Mouse (Mus musculus) hindbrain, embryonic 12.5 days (tissue): ENCODE measurements at regions not wholly inside any gene's neighbourhood (a gene's known extent, or its start where the extent isn't known, plus 50 kb on each side); places are given as distances from the start of the nearest gene placed in this dataset.

Source experiments
- ATAC-seq: fragments of 200-750 bp; cut with Nextera tagmentation; 2 replicates; pipeline ENCODE4 v1.8.0; 2017; ENCODE audit warnings: moderate TSS enrichment; ENCODE audit not compliant: low FRiP score
- H3K27ac ChIP-seq: fragments of 300-500 bp; sonication (generic); 2 replicates; pipeline ENCODE4 v1.5.1; 2016; ENCODE audit warnings: mild to moderate bottlenecking
- H3K27me3 ChIP-seq: fragments of 300-500 bp; sonication (generic); 2 replicates; pipeline ENCODE4 v1.6.1; 2016; ENCODE audit warnings: mild to moderate bottlenecking
- H3K36me3 ChIP-seq: fragments of 300-500 bp; sonication (generic); 2 replicates; pipeline ENCODE4 v1.6.1; 2016; ENCODE audit warnings: mild to moderate bottlenecking
- H3K4me1 ChIP-seq: fragments of 300-500 bp; sonication (generic); 2 replicates; pipeline ENCODE4 v1.6.1; 2016
- H3K4me2 ChIP-seq: fragments of 300-500 bp; sonication (generic); replicated peaks from 2 replicates; pipeline ENCODE4 v1.6.1; 2016; ENCODE audit warnings: mild to moderate bottlenecking
- H3K4me3 ChIP-seq: fragments of 300-500 bp; sonication (generic); 2 replicates; pipeline ENCODE4 v1.5.1; 2016; ENCODE audit warnings: mild to moderate bottlenecking
- H3K9ac ChIP-seq: fragments of 300-500 bp; sonication (generic); 2 replicates; pipeline ENCODE4 v1.6.1; 2016; ENCODE audit warnings: mild to moderate bottlenecking, moderate library complexity
- H3K9me3 ChIP-seq: fragments of 300-500 bp; sonication (generic); replicated peaks from 2 replicates; pipeline ENCODE4 v1.6.1; 2016; ENCODE audit warnings: mild to moderate bottlenecking
- WGBS: fragments of 180-500 bp; shearing (Covaris S2); methylation state at CpG from one replicate; pipeline ENCODE4 v1.1.7; 2016; 5-methylcytosine and 5-hydroxymethylcytosine counted together

DNA sequence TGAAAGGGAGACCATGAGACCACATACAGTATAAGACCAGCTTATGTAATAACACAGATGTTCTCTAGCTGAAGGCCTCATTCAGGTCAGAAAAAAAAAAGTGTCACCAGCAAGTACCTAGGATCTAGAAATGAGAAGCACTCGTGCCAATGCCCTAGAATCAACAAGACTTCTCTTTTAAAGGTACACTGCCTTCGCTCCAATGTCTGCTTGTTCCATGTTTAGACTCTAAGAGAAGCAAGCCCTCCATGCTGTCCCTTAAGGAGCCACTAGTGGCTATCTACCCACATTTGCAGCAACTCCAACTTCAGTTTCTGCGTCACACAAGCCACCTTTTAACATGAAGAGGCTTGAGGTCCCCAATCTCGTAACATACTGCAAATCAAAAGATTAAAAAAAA, 185.4 kb upstream of the Mkln1 start:
- peaks cover 34% of the 10 kb centered on the region for H3K27me3 ChIP-seq
- H3K36me3 ChIP-seq: no peaks in the 10 kb centered on the region
- peaks cover 19% of the 10 kb centered on the region for H3K4me1 ChIP-seq
- 87% methylated on average over 4 of the region's 4 CpGs for WGBS
- no peaks in the 10 kb centered on the region for H3K9me3 ChIP-seq
- no peak for ATAC-seq
- H3K4me3 ChIP-seq: no peak overlapping the region
- no peak overlapping the region for H3K9ac ChIP-seq
- no peak overlapping the region for H3K4me2 ChIP-seq
- H3K27ac ChIP-seq: no peak overlapping the region

DNA sequence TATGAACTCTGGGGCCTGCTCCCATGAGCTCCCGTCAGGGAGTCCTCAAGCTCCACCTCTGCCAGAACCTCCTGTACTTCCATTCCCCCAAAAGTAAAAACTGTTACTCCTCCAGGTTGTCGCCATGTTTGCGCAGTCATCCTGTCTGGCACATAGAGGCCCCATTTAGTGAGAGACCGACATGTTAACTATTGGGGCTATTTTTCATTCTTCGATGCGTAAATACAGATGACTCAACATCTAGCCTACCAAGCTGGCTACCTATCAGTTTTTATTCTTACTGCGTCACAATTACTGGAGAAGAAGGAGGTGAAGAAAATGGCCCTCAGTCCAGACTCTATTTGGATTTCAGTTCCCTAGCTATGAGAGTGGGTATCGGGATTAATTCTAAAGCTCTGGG, 182.9 kb upstream of the Mkln1 start:
- H3K4me1 ChIP-seq: peaks cover 35% of the 10 kb centered on the region
- 0 out of 2 replicates have a peak overlapping the region, but pooled peaks have one; percentile 71 for H3K9ac ChIP-seq
- WGBS: 68% methylated on average over 8 of the region's 8 CpGs
- H3K4me3 ChIP-seq: peak overlapping the region; percentile 75
- H3K4me2 ChIP-seq: peak overlapping the region; percentile 100
- no peak overlapping the region for H3K27ac ChIP-seq
- no peak for ATAC-seq
- no peaks in the 10 kb centered on the region for H3K9me3 ChIP-seq
- H3K36me3 ChIP-seq: no peaks in the 10 kb centered on the region
- H3K27me3 ChIP-seq: peaks cover 59% of the 10 kb centered on the region

DNA sequence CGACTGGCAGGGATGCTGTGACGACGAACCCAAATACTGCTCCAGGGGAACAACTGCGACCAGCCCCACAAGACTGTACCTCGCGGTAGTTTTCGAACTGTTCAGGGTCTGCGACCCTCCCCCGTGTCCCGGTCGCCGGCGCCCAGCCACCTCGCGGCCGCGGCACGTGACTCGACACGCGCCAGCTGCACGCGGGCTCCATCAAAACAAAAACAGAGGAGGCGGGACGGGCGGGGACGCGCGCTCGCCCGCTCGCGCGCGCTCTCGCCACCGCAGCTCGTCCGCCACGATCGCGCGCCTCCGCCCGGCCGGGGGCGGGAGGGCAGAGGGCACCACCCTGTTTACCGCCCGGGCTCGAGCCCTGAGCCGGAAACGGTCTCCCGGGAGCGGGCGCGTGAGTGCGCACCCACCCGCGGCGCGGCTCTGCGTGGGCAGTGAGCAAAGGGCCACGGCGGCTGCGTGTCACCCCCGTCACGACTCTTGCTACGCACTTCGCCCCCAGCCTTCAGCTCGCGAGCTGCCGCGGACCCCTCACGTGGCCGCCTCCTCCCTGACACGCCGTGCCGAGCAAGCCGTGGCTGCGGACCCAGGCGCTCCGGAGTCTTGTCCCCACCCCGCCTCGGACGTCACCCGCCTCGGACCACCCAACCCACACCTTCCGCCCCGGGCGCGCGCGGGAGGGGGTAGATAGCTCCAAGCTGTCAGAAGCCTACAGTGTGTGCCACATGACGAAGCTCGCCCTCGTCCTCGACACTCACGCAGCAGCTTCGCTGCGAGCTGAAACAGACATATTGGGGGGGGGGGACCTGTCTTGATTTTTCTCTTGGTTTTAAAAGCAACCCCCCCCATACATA, 182.1 kb upstream of the Mkln1 start:
- H3K9me3 ChIP-seq: no peaks in the 10 kb centered on the region
- peaks cover 65% of the 10 kb centered on the region for H3K27me3 ChIP-seq
- peak overlapping the region; percentile 75 for H3K4me3 ChIP-seq
- ATAC-seq: peak; percentile 71
- H3K4me1 ChIP-seq: peaks cover 43% of the 10 kb centered on the region
- no peaks in the 10 kb centered on the region for H3K36me3 ChIP-seq
- no peak overlapping the region for H3K27ac ChIP-seq
- H3K9ac ChIP-seq: peak overlapping the region; percentile 71
- H3K4me2 ChIP-seq: peak overlapping the region; percentile 100
- under 1% methylated on average over 96 of the region's 100 CpGs for WGBS

DNA sequence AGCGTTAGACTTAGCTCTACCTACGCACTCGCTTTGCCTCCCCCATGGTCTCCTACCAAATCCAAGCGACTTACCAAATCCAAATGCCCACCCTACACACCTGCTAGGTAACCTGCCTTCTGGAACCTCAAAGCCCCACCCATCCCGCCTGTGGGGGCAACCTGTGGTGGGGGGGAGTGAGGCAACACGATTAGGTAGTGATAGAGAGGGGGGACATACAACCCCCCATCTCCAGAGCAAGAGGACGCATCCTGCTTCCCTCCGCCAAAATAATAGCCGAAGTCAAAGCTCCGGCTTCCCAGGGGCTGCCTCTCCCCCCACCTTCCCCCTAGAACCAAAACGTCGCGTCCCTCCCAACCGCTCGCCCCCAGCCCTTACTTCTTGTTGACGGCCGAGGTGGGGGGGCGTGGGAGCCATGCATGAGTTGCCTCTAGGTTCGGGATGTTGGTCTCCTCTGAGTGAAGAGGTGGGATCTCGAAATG, 181.4 kb upstream of the Mkln1 start:
- 2% methylated on average over 20 of the region's 20 CpGs for whole genome bisulfite sequencing
- Histone ChIP-seq H3K9me3 (no peaks in the 10 kb centered on the region), H3K4me1 (peaks cover 46% of the 10 kb centered on the region), H3K27ac (no peak overlapping the region), H3K4me2 (peak overlapping the region; percentile 100), H3K27me3 (peaks cover 65% of the 10 kb centered on the region), H3K9ac (peak overlapping the region; percentile 71), H3K36me3 (no peaks in the 10 kb centered on the region), H3K4me3 (peak overlapping the region; percentile 75)
- no peak for ATAC-seq

DNA sequence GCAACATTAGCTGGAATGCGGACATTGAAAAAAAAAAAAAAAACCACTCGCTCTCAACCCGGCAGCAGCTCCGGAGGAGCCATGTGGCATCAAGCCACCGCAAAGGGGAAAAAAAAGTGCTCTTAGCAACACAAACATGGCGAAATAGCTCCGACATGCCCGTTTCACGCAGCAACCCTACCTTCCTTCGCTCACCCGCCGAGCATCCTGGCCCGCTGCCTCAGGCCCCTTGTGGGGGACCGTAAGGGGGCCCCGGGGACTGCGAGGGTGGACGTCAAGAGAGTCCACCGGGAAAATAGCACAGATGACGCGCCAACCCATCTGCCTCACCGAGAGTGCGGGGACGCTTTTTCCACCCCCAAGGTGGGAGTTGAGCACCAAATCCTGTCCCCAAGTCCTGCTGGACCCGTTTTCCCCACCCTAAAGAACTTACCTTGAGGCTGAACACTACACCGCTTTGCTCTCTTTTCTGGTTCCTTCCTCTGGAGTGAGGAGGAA, 180.8 kb upstream of the Mkln1 start:
- no peaks in the 10 kb centered on the region for H3K36me3 ChIP-seq
- under 1% methylated on average over 24 of the region's 25 CpGs for WGBS
- no peak for ATAC-seq
- H3K9me3 ChIP-seq: no peaks in the 10 kb centered on the region
- peaks cover 65% of the 10 kb centered on the region for H3K27me3 ChIP-seq
- peak overlapping the region; percentile 75 for H3K4me3 ChIP-seq
- peak overlapping the region; percentile 100 for H3K4me2 ChIP-seq
- peaks cover 46% of the 10 kb centered on the region for H3K4me1 ChIP-seq
- no peak overlapping the region for H3K27ac ChIP-seq
- peak overlapping the region; percentile 51; the same call in 1 of the 2 replicates for H3K9ac ChIP-seq

DNA sequence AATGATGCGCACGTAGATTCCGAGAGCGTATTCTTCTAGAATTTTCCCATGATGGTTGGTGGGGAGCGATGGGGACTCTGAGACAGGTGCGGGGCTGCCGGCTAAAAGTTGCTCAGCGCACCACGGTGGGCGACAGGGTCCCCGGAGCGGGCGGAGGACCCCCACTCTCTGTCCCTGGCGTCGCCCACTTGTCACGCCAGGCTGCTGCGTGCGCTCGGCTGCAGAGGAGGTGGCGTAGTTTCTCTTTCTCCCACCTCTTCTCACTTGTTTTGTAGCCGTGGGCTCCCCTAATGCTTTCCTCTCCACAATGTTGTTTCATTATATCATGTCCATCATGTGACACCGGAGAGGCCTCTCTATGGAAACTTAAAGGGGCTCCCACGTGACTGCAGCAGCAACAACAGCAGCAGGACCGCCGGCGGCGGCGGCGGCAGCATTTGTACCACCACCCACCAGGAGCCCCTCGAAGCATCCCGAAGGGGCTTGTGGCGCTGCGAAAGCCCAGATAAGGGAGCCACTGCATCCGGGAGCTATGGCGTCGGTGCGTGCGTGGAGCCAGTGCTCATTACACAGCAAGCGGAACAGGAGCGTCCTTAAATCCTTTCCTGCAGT, 180.3 kb upstream of the Mkln1 start:
- Histone ChIP-seq H3K4me2 (peak overlapping the region; percentile 100), H3K36me3 (no peaks in the 10 kb centered on the region), H3K27me3 (peaks cover 65% of the 10 kb centered on the region), H3K4me3 (peak overlapping the region; percentile 75), H3K9me3 (no peaks in the 10 kb centered on the region), H3K27ac (no peak overlapping the region), H3K4me1 (peaks cover 46% of the 10 kb centered on the region), H3K9ac (peak overlapping the region; percentile 51; the same call in 1 of the 2 replicates)
- peak; percentile 21; the same call in 1 of the 2 replicates for ATAC-seq
- WGBS: under 1% methylated on average over 38 of the region's 40 CpGs

DNA sequence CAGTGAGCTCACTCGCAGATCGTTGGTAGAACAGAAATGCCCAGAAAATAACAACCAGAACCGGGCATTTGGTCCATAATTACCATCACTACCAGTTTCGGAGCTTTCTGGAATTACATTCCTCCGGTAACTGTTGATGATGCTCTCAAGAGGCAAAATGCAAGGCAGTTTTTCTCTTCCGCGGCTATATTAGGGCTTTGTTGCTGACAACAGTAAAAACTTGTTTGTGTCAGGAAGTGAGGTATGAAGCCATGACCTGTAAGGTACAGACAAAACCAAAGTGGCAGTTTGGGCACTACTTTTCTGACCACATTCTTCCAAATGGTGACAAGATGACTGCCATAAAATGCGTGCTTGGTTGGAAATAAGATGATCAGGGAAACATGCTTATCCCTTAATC, 179.7 kb upstream of the Mkln1 start:
- WGBS: 35% methylated on average over 8 of the region's 8 CpGs
- Histone ChIP-seq H3K27ac (no peak overlapping the region), H3K9me3 (no peaks in the 10 kb centered on the region), H3K4me2 (peak overlapping the region; percentile 100), H3K36me3 (no peaks in the 10 kb centered on the region), H3K9ac (no peak overlapping the region), H3K4me3 (peak overlapping the region; percentile 75), H3K27me3 (peaks cover 68% of the 10 kb centered on the region), H3K4me1 (peaks cover 46% of the 10 kb centered on the region)
- no peak for ATAC-seq

DNA sequence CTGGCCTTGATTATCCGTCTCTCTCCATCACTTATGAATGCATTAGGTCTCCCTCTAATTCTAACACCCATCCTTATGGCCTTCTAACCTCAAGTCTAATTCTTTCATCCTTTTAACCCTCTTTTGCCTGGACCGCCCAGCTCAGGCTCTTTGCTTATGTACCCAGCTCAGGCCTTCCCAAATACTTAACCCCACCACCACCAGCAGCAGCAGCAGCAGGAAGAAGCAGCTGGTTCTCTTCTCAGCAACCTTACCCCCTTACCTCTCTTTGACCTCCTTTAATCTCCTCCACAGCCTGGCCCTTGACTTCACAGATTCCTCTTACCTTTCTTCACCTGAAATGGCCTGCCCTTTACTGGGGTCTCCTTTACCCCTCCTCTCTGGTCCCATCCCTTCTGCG, 178.8 kb upstream of the Mkln1 start:
- no peaks in the 10 kb centered on the region for H3K36me3 ChIP-seq
- H3K4me3 ChIP-seq: peak overlapping the region; percentile 39
- peaks cover 46% of the 10 kb centered on the region for H3K4me1 ChIP-seq
- H3K4me2 ChIP-seq: peak overlapping the region; percentile 64
- H3K9me3 ChIP-seq: no peaks in the 10 kb centered on the region
- peaks cover 71% of the 10 kb centered on the region for H3K27me3 ChIP-seq
- H3K9ac ChIP-seq: peak overlapping the region; percentile 55
- 31% methylated on average over 3 of the region's 3 CpGs for WGBS
- ATAC-seq: no peak
- no peak overlapping the region for H3K27ac ChIP-seq

DNA sequence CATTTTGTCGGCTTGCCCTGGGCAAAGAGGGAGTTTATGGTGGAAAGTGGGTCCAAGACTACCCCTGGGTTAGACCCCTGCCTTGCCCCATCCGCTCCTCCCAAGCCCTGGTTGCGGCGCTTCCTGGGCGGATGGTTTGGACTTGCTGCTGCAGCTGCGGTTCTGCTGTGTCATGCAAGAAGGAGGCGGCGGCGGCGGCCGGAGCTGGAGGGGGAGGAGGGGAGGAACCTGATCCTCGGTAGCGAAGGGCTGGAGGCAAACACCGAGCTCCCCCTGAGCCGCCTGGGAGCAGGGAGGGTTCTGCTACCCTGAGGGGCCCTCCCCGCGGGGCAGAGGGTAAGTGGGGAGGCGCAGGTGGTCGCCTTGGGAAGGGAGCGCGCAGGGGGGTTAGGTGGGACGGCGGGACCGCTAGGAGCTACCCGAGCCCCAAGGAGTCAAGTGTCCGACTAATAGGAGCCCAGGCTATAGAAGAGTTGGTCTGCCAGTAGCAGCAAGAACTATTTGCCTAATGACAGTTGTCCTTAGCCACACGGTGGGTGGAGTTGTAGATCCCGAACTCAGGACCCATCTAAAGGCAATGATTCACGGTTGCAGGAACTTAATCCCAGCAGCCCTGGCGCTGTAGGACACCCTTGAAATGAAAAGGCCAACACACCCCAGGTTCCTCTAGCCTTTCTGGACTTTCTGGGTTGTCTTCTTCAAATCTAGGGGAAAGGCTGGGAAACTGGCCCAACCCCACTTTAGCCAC, 178.2 kb upstream of the Mkln1 start:
- peak; percentile 9; the same call in 1 of the 2 replicates for ATAC-seq
- Histone ChIP-seq H3K27ac (no peak overlapping the region), H3K4me2 (peak overlapping the region; percentile 64), H3K4me3 (peak overlapping the region; percentile 39), H3K4me1 (peaks cover 46% of the 10 kb centered on the region), H3K9me3 (no peaks in the 10 kb centered on the region), H3K9ac (peak overlapping the region; percentile 55), H3K36me3 (no peaks in the 10 kb centered on the region), H3K27me3 (peaks cover 67% of the 10 kb centered on the region)
- 2% methylated on average over 30 of the region's 30 CpGs for WGBS

DNA sequence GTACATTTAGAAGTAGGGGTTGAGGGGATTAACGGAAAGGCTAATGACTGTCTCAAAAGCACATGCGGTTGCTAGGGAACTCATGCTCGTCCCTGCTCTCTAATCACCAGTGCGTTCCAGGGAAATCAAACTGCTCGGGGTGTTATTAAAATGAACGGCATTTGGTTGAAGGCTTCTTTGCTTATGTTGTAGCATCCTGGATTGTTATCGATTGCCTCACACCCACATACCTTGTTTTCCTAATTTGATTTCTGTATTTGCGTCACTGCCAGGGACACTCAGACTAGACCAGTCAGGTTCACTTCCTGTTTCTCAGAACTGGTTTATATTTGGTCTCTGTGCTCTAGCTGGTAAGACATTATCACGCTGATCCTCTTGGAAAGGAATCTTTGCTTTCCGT, 177.0 kb upstream of the Mkln1 start:
- no peak overlapping the region for H3K4me3 ChIP-seq
- WGBS: 34% methylated on average over 10 of the region's 10 CpGs
- no peaks in the 10 kb centered on the region for H3K36me3 ChIP-seq
- H3K4me2 ChIP-seq: peak overlapping the region; percentile 22; the same call in 1 of the 2 replicates
- H3K9me3 ChIP-seq: no peaks in the 10 kb centered on the region
- H3K27ac ChIP-seq: no peak overlapping the region
- H3K9ac ChIP-seq: no peak overlapping the region
- peaks cover 42% of the 10 kb centered on the region for H3K4me1 ChIP-seq
- H3K27me3 ChIP-seq: peaks cover 55% of the 10 kb centered on the region
- no peak for ATAC-seq

DNA sequence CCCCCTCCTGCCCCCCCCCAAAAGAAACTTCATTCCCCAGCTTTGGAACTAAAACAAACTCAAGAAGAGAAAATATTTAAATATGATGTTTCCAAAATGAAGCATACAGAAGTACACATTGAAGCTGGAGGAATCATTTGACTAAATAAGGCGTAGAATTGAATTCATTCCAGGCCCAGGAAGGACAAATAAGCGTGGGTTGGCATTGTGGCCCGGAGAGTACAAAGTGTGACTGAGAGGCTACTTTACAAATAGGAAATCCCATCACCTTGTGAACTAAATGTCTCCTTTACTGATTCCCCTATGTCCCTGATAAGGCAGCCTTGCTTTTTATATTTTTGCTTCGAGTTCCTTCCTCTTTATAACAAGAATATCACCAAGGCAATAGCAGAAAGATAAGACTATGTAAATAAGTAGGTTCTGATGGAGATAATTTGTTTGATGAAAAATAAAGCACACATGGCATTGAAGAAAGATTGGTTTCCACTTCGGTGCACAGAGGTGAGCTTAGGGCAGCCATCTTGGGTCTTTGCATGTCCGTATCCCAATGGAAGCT, 176.4 kb upstream of the Mkln1 start:
- H3K4me3 ChIP-seq: no peak overlapping the region
- H3K36me3 ChIP-seq: no peaks in the 10 kb centered on the region
- no peak for ATAC-seq
- H3K9ac ChIP-seq: no peak overlapping the region
- peaks cover 36% of the 10 kb centered on the region for H3K4me1 ChIP-seq
- no peaks in the 10 kb centered on the region for H3K9me3 ChIP-seq
- peaks cover 49% of the 10 kb centered on the region for H3K27me3 ChIP-seq
- H3K27ac ChIP-seq: no peak overlapping the region
- H3K4me2 ChIP-seq: no peak overlapping the region
- WGBS: 81% methylated on average over 6 of the region's 6 CpGs
